Mouse (Mus musculus): ENCODE results near the gene Ndc80. TPM values are rescaled to one million over a fixed set of nuclear protein-coding genes. Genes with fewer than 3 reads are reported as not detected.

Ndc80 gene
- polyA plus RNA-seq, 1 experiment from 2014 or later: 32.2 TPM

- H3K4me3 ChIP-seq (replicated peaks): no peak overlapping the region
- no peak overlapping the region for H3K27ac ChIP-seq (replicated peaks)
- peaks cover 57% of the 10 kb centered on the region for H3K36me3 ChIP-seq
- no peaks in the 10 kb centered on the region for H3K9me3 ChIP-seq (replicated peaks)
- H3K9ac ChIP-seq: no peak overlapping the region
- H3K4me1 ChIP-seq: no peaks in the 10 kb centered on the region
- no peak for ATAC-seq (ENCODE audit: insufficient number of reproducible peaks, low FRiP score, low TSS enrichment, low read depth)
- H3K27me3 ChIP-seq: no peaks in the 10 kb centered on the region
- no peak overlapping the region for H3K4me2 ChIP-seq (replicated peaks)
- 90% methylated on average over 8 of the region's 8 CpGs for WGBS
These were observed 19.8 kb downstream of the Ndc80 start for GRCm38 (mm10) chr17:71506832-71507231.

GRCm38 (mm10) chr17:71495784-71496183 lies 30.9 kb downstream of the Ndc80 start:
- H3K9me3 ChIP-seq (replicated peaks): no peaks in the 10 kb centered on the region
- peaks cover 48% of the 10 kb centered on the region for H3K36me3 ChIP-seq
- H3K9ac ChIP-seq: no peak overlapping the region
- H3K27ac ChIP-seq (replicated peaks): no peak overlapping the region
- H3K4me2 ChIP-seq (replicated peaks): no peak overlapping the region
- no peak; the same call in 1 of the 2 replicates for ATAC-seq (ENCODE audit: insufficient number of reproducible peaks, low FRiP score, low TSS enrichment, low read depth)
- H3K4me3 ChIP-seq (replicated peaks): no peak overlapping the region
- no peaks in the 10 kb centered on the region for H3K4me1 ChIP-seq
- H3K27me3 ChIP-seq: no peaks in the 10 kb centered on the region
- WGBS: 86% methylated on average over 4 of the region's 4 CpGs

GRCm38 (mm10) chr17:71491332-71491686 lies 35.3 kb downstream of the Ndc80 start:
- Histone ChIP-seq H3K27ac (replicated peaks) (no peak overlapping the region), H3K9me3 (replicated peaks) (no peaks in the 10 kb centered on the region), H3K27me3 (no peaks in the 10 kb centered on the region), H3K36me3 (peaks cover 14% of the 10 kb centered on the region), H3K4me1 (peaks cover 3% of the 10 kb centered on the region), H3K9ac (no peak overlapping the region), H3K4me3 (replicated peaks) (no peak overlapping the region), H3K4me2 (replicated peaks) (no peak overlapping the region)
- no peak for ATAC-seq (ENCODE audit: insufficient number of reproducible peaks, low FRiP score, low TSS enrichment, low read depth)
- WGBS: 54% methylated on average over 4 of the region's 4 CpGs

GRCm38 (mm10) chr17:71490666-71491331 lies 35.9 kb downstream of the Ndc80 start:
- no peak for ATAC-seq (ENCODE audit: insufficient number of reproducible peaks, low FRiP score, low TSS enrichment, low read depth)
- H3K36me3 ChIP-seq: peaks cover 10% of the 10 kb centered on the region
- H3K4me2 ChIP-seq (replicated peaks): no peak overlapping the region
- no peaks in the 10 kb centered on the region for H3K27me3 ChIP-seq
- H3K4me3 ChIP-seq (replicated peaks): no peak overlapping the region
- H3K4me1 ChIP-seq: peaks cover 8% of the 10 kb centered on the region
- no peak overlapping the region for H3K9ac ChIP-seq
- 83% methylated on average over 9 of the region's 9 CpGs for WGBS
- no peak overlapping the region for H3K27ac ChIP-seq (replicated peaks)
- H3K9me3 ChIP-seq (replicated peaks): no peaks in the 10 kb centered on the region

- Histone ChIP-seq H3K36me3 (peaks cover 2% of the 10 kb centered on the region; the same call in 1 of the 2 replicates), H3K27me3 (no peaks in the 10 kb centered on the region), H3K4me2 (replicated peaks) (no peak overlapping the region), H3K4me1 (peaks cover 15% of the 10 kb centered on the region), H3K9me3 (replicated peaks) (no peaks in the 10 kb centered on the region), H3K4me3 (replicated peaks) (no peak overlapping the region), H3K9ac (no peak overlapping the region), H3K27ac (replicated peaks) (no peak overlapping the region)
- WGBS: 79% methylated on average over 9 of the region's 9 CpGs
- ATAC-seq (ENCODE audit: insufficient number of reproducible peaks, low FRiP score, low TSS enrichment, low read depth): no peak
These were observed 36.8 kb downstream of the Ndc80 start for GRCm38 (mm10) chr17:71489703-71490461.

GRCm38 (mm10) chr17:71486231-71486851 lies 40.3 kb downstream of the Ndc80 start:
- H3K4me1 ChIP-seq: peaks cover 15% of the 10 kb centered on the region
- no peaks in the 10 kb centered on the region for H3K36me3 ChIP-seq
- peak overlapping the region; percentile 39 for H3K4me2 ChIP-seq (replicated peaks)
- H3K9ac ChIP-seq: no peak overlapping the region
- no peaks in the 10 kb centered on the region for H3K27me3 ChIP-seq
- H3K4me3 ChIP-seq (replicated peaks): peak overlapping the region; percentile 18
- ATAC-seq (ENCODE audit: insufficient number of reproducible peaks, low FRiP score, low TSS enrichment, low read depth): no peak
- H3K9me3 ChIP-seq (replicated peaks): no peaks in the 10 kb centered on the region
- H3K27ac ChIP-seq (replicated peaks): peak overlapping the region; percentile 58
- 24% methylated on average over 8 of the region's 8 CpGs for WGBS

- Histone ChIP-seq H3K36me3 (no peaks in the 10 kb centered on the region), H3K4me3 (replicated peaks) (peak overlapping the region; percentile 18), H3K27me3 (no peaks in the 10 kb centered on the region), H3K9ac (no peak overlapping the region), H3K4me1 (peaks cover 15% of the 10 kb centered on the region), H3K4me2 (replicated peaks) (peak overlapping the region; percentile 39), H3K27ac (replicated peaks) (peak overlapping the region; percentile 58), H3K9me3 (replicated peaks) (no peaks in the 10 kb centered on the region)
- 40% methylated on average over 12 of the region's 12 CpGs for WGBS
- no peak for ATAC-seq (ENCODE audit: insufficient number of reproducible peaks, low FRiP score, low TSS enrichment, low read depth)
These were observed 40.8 kb downstream of the Ndc80 start for GRCm38 (mm10) chr17:71485791-71486230.

GRCm38 (mm10) chr17:71484711-71485110 lies 41.9 kb downstream of the Ndc80 start:
- Histone ChIP-seq H3K27me3 (no peaks in the 10 kb centered on the region), H3K4me1 (peaks cover 15% of the 10 kb centered on the region), H3K36me3 (no peaks in the 10 kb centered on the region), H3K4me3 (replicated peaks) (no peak overlapping the region), H3K4me2 (replicated peaks) (no peak overlapping the region), H3K9ac (no peak overlapping the region), H3K27ac (replicated peaks) (no peak overlapping the region), H3K9me3 (replicated peaks) (no peaks in the 10 kb centered on the region)
- 89% methylated on average over 5 of the region's 5 CpGs for WGBS
- ATAC-seq (ENCODE audit: insufficient number of reproducible peaks, low FRiP score, low TSS enrichment, low read depth): no peak

- 79% methylated on average over 7 of the region's 7 CpGs for WGBS
- no peaks in the 10 kb centered on the region for H3K36me3 ChIP-seq
- H3K4me3 ChIP-seq (replicated peaks): no peak overlapping the region
- no peaks in the 10 kb centered on the region for H3K9me3 ChIP-seq (replicated peaks)
- no peaks in the 10 kb centered on the region for H3K27me3 ChIP-seq
- no peak for ATAC-seq (ENCODE audit: insufficient number of reproducible peaks, low FRiP score, low TSS enrichment, low read depth)
- no peak overlapping the region for H3K9ac ChIP-seq
- H3K4me1 ChIP-seq: peaks cover 15% of the 10 kb centered on the region
- H3K4me2 ChIP-seq (replicated peaks): no peak overlapping the region
- H3K27ac ChIP-seq (replicated peaks): no peak overlapping the region
These were observed 43.1 kb downstream of the Ndc80 start for GRCm38 (mm10) chr17:71483418-71484060.

- Histone ChIP-seq H3K9ac (no peak overlapping the region), H3K4me1 (no peaks in the 10 kb centered on the region), H3K27ac (replicated peaks) (no peak overlapping the region), H3K9me3 (replicated peaks) (no peaks in the 10 kb centered on the region), H3K27me3 (no peaks in the 10 kb centered on the region), H3K4me3 (replicated peaks) (no peak overlapping the region), H3K4me2 (replicated peaks) (no peak overlapping the region), H3K36me3 (no peaks in the 10 kb centered on the region)
- WGBS: 46% methylated on average over 5 of the region's 5 CpGs
- ATAC-seq (ENCODE audit: insufficient number of reproducible peaks, low FRiP score, low TSS enrichment, low read depth): no peak
These were observed 47.2 kb downstream of the Ndc80 start for GRCm38 (mm10) chr17:71479381-71479901.

GRCm38 (mm10) chr17:71477481-71477880 lies 49.2 kb downstream of the Ndc80 start:
- no peak overlapping the region for H3K4me3 ChIP-seq (replicated peaks)
- H3K4me2 ChIP-seq (replicated peaks): no peak overlapping the region
- no peaks in the 10 kb centered on the region for H3K27me3 ChIP-seq
- H3K9me3 ChIP-seq (replicated peaks): no peaks in the 10 kb centered on the region
- H3K36me3 ChIP-seq: no peaks in the 10 kb centered on the region
- ATAC-seq (ENCODE audit: insufficient number of reproducible peaks, low FRiP score, low TSS enrichment, low read depth): no peak
- H3K4me1 ChIP-seq: peaks cover 6% of the 10 kb centered on the region
- H3K27ac ChIP-seq (replicated peaks): no peak overlapping the region
- WGBS: 97% methylated on average over 8 of the region's 8 CpGs
- H3K9ac ChIP-seq: no peak overlapping the region
